Mouse (Mus musculus): ENCODE results near the gene Ccdc121. TPM values are rescaled to one million over a fixed set of nuclear protein-coding genes. Genes with fewer than 3 reads are reported as not detected.
A peak's percentile ranks its signal among the peaks of the same experiment; 100 is the strongest.

Ccdc121 gene
- polyA plus RNA-seq, 1 experiment from 2014 or later, result not detected

DNA sequence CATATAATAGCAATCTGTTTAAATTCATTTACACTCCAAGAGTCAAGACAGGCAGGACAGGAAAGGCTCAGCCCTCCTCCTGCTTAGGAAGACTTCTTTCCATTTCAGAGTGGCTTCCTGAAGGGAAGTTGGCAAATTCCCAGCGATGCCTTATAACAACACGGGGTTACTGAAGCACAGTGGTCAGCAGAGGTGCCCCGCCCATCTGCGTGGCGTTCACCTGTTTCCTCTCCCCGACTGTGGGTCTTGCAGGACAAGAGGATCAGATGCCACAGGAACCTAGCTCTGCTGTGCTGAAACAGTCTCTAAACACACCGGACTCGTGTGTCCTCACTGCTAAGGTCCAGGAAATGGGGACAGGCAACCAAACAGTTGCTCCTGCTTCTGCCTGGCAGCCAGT lies 5.9 kb downstream of the Ccdc121 start:
- Histone ChIP-seq H3K9ac (replicated peaks) (no peak overlapping the region), H3K4me1 (replicated peaks) (no peaks in the 10 kb centered on the region; the same call in 1 of the 2 replicates), H3K4me2 (no peak overlapping the region), H3K4me3 (replicated peaks) (no peak overlapping the region), H3K9me3 (no peaks in the 10 kb centered on the region), H3K36me3 (no peaks in the 10 kb centered on the region), H3K27me3 (no peaks in the 10 kb centered on the region), H3K27ac (no peak overlapping the region)
- ATAC-seq (ENCODE audit: insufficient number of reproducible peaks, insufficient read depth, low FRiP score, low TSS enrichment, low read depth), result no peak
- WGBS, result 65% methylated on average over 8 of the region's 8 CpGs

DNA sequence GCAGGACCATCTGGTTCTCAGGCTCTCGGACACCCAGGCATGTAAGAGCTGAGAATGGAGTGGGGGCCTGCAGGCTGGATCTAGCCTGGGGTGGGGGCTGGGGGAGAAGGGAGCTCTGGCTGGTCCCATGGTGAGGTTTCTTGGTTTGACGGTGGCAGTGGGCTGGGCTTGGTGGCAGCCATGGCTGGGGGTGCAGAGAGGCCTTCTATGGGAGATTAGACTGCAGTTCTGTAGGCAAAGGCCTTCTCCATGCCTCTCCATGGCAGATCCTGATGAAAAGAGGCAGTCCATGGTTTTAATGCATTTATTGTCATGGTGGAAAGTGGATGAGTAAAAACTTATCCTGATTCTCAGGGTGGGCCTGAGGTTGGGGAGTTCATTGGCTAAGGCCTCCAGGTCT lies 7.8 kb downstream of the Ccdc121 start:
- Histone ChIP-seq H3K4me1 (replicated peaks) (no peaks in the 10 kb centered on the region), H3K4me3 (replicated peaks) (no peak overlapping the region), H3K36me3 (no peaks in the 10 kb centered on the region), H3K27ac (no peak overlapping the region), H3K4me2 (no peak overlapping the region), H3K9ac (replicated peaks) (no peak overlapping the region), H3K27me3 (no peaks in the 10 kb centered on the region), H3K9me3 (no peaks in the 10 kb centered on the region)
- ATAC-seq (ENCODE audit: insufficient number of reproducible peaks, insufficient read depth, low FRiP score, low TSS enrichment, low read depth), result no peak
- 85% methylated on average over 2 of the region's 2 CpGs for WGBS

DNA sequence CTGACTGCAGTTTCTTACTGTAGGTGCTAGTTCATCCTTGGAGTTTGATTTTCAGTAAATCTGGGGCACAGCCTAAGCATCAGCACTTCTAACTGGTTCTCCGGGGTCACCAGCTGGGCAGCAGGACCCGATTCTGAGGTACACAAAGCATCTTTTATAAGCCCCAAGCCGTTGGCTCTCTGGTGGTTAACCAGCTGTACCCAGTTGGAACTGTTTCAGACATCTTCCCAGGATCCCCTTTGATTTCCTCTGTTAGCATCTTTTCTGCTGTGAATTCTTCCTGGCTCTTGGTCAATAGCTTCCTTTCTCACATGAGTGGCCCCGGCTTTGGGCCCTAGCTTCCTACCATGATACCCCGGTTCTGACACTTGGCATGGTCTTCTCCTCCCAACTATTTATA lies 26.6 kb downstream of the Ccdc121 start:
- Histone ChIP-seq H3K9me3 (no peaks in the 10 kb centered on the region), H3K9ac (replicated peaks) (no peak overlapping the region), H3K27ac (0 out of 2 replicates have a peak overlapping the region, but pooled peaks have one; percentile 4), H3K27me3 (no peaks in the 10 kb centered on the region), H3K4me2 (no peak overlapping the region), H3K4me1 (replicated peaks) (peaks cover 11% of the 10 kb centered on the region; the same call in 1 of the 2 replicates), H3K36me3 (no peaks in the 10 kb centered on the region), H3K4me3 (replicated peaks) (no peak overlapping the region)
- 83% methylated on average over 5 of the region's 5 CpGs for WGBS
- ATAC-seq (ENCODE audit: insufficient number of reproducible peaks, insufficient read depth, low FRiP score, low TSS enrichment, low read depth), result no peak

- H3K4me3 ChIP-seq (replicated peaks), result no peak overlapping the region
- H3K4me1 ChIP-seq (replicated peaks), result peaks cover 5% of the 10 kb centered on the region; the same call in 1 of the 2 replicates
- H3K36me3 ChIP-seq, result no peaks in the 10 kb centered on the region
- peaks cover 8% of the 10 kb centered on the region; the same call in 1 of the 2 replicates for H3K9me3 ChIP-seq
- no peak for ATAC-seq (ENCODE audit: insufficient number of reproducible peaks, insufficient read depth, low FRiP score, low TSS enrichment, low read depth)
- no peak overlapping the region for H3K27ac ChIP-seq
- no peak overlapping the region for H3K4me2 ChIP-seq
- no peaks in the 10 kb centered on the region for H3K27me3 ChIP-seq
- WGBS, result 68% methylated on average over 6 of the region's 6 CpGs
- H3K9ac ChIP-seq (replicated peaks), result no peak overlapping the region
Observed at GRCm38 (mm10) chr1:181476557-181476956, 34.7 kb downstream of the Ccdc121 start.

- Histone ChIP-seq H3K4me3 (replicated peaks) (no peak overlapping the region), H3K9ac (replicated peaks) (no peak overlapping the region), H3K4me1 (replicated peaks) (peaks cover 5% of the 10 kb centered on the region; the same call in 1 of the 2 replicates), H3K27ac (no peak overlapping the region), H3K4me2 (no peak overlapping the region), H3K36me3 (no peaks in the 10 kb centered on the region), H3K27me3 (no peaks in the 10 kb centered on the region), H3K9me3 (peaks cover 12% of the 10 kb centered on the region; the same call in 1 of the 2 replicates)
- WGBS, result 78% methylated on average over 8 of the region's 8 CpGs
- no peak for ATAC-seq (ENCODE audit: insufficient number of reproducible peaks, insufficient read depth, low FRiP score, low TSS enrichment, low read depth)
Observed at GRCm38 (mm10) chr1:181476141-181476540, 35.1 kb downstream of the Ccdc121 start.

- Histone ChIP-seq H3K27ac (no peak overlapping the region), H3K27me3 (no peaks in the 10 kb centered on the region), H3K9me3 (peaks cover 17% of the 10 kb centered on the region; the same call in 1 of the 2 replicates), H3K36me3 (no peaks in the 10 kb centered on the region), H3K9ac (replicated peaks) (no peak overlapping the region), H3K4me2 (no peak overlapping the region), H3K4me1 (replicated peaks) (0 out of 2 replicates have a peak, but pooled peaks cover 6% of the 10 kb centered on the region), H3K4me3 (replicated peaks) (no peak overlapping the region)
- no peak for ATAC-seq (ENCODE audit: insufficient number of reproducible peaks, insufficient read depth, low FRiP score, low TSS enrichment, low read depth)
- 50% methylated on average over 8 of the region's 8 CpGs for WGBS
Observed at GRCm38 (mm10) chr1:181469415-181469814, 41.8 kb downstream of the Ccdc121 start.

DNA sequence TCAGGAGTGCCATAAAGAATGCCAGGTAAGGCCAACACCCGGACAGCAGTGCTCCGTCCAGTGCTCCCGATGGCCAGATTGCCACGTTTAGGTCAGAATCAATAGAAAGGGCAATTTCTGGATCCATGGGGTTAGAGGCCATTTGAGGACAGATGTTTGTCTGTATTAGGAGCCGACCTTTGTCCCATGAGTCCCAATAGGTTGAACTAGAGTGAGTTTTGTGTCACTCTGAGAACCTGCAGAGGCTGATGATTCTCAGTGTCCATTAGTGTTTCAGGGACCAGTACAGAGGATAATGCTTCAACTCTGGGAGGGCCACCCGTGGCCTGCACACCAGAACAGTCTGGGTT lies 44.0 kb downstream of the Ccdc121 start:
- Histone ChIP-seq H3K4me3 (replicated peaks) (no peak overlapping the region), H3K4me1 (replicated peaks) (peaks cover 11% of the 10 kb centered on the region), H3K9ac (replicated peaks) (no peak overlapping the region), H3K36me3 (no peaks in the 10 kb centered on the region), H3K9me3 (peaks cover 16% of the 10 kb centered on the region; the same call in 1 of the 2 replicates), H3K27ac (no peak overlapping the region), H3K4me2 (no peak overlapping the region), H3K27me3 (no peaks in the 10 kb centered on the region)
- ATAC-seq (ENCODE audit: insufficient number of reproducible peaks, insufficient read depth, low FRiP score, low TSS enrichment, low read depth), result no peak
- 90% methylated on average over 6 of the region's 6 CpGs for WGBS

DNA sequence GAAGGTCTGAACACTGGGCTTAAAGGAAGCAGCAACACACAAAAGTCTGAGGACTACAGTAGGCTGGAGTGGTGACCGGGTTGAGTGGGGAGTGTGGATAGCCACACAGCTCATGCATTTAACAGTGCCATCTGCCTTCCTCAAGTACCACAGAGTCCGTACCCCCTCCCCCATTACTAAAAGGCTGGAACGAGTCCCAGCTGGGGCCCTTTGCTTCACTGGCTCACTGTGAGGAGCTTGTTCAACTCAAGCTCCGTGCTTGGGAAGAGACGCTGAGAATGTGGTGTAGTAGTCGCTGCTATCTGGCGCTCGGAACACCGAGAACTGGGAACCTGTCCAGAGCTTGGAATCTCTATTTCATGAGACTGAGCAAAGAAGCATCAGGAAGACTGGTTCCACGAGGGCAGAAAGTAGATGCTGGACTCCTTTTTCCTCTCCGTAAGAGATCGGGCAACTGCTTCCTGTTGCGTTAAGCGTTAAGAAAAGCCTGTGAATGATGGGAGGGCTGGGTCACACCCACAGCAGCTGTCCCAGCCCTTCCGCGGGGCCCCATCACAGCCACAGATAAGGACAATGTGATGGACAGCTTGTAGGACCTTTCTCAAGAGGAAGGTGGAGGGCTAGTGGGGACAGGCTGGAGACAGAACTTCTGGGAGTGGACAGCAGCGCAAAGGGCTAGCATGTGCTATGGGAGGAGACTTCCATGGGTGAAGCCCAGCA lies 44.5 kb downstream of the Ccdc121 start:
- H3K4me2 ChIP-seq, result no peak overlapping the region
- peaks cover 11% of the 10 kb centered on the region; the same call in 1 of the 2 replicates for H3K9me3 ChIP-seq
- H3K4me3 ChIP-seq (replicated peaks), result no peak overlapping the region
- H3K9ac ChIP-seq (replicated peaks), result no peak overlapping the region
- no peak overlapping the region for H3K27ac ChIP-seq
- peaks cover 16% of the 10 kb centered on the region for H3K4me1 ChIP-seq (replicated peaks)
- H3K36me3 ChIP-seq, result no peaks in the 10 kb centered on the region
- ATAC-seq (ENCODE audit: insufficient number of reproducible peaks, insufficient read depth, low FRiP score, low TSS enrichment, low read depth), result no peak; the same call in 1 of the 2 replicates
- no peaks in the 10 kb centered on the region for H3K27me3 ChIP-seq
- WGBS, result 79% methylated on average over 17 of the region's 17 CpGs

DNA sequence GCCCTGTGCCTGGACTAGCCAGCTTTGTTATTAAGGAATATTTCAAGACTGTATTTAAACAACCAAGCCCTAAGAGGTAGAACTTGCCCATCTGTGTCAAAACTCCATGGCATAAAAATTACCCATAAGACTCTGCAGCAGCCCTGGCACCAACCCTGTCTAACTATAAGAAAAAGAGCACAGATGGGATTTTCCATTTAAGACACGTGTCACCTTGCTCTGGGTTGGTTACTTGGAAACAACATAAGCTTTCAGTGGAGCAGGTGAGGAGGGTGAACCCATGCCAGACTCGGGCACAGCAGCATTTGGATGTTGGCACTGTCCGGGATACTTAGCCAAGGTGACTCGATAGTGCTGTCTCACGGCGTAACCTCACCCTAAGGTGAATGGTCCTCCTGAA lies 45.2 kb downstream of the Ccdc121 start:
- Histone ChIP-seq H3K4me1 (replicated peaks) (peaks cover 23% of the 10 kb centered on the region), H3K9ac (replicated peaks) (no peak overlapping the region), H3K4me3 (replicated peaks) (no peak overlapping the region), H3K9me3 (peaks cover 3% of the 10 kb centered on the region; the same call in 1 of the 2 replicates), H3K27me3 (no peaks in the 10 kb centered on the region), H3K4me2 (no peak overlapping the region), H3K36me3 (no peaks in the 10 kb centered on the region), H3K27ac (no peak overlapping the region)
- WGBS, result 92% methylated on average over 6 of the region's 6 CpGs
- ATAC-seq (ENCODE audit: insufficient number of reproducible peaks, insufficient read depth, low FRiP score, low TSS enrichment, low read depth), result no peak

DNA sequence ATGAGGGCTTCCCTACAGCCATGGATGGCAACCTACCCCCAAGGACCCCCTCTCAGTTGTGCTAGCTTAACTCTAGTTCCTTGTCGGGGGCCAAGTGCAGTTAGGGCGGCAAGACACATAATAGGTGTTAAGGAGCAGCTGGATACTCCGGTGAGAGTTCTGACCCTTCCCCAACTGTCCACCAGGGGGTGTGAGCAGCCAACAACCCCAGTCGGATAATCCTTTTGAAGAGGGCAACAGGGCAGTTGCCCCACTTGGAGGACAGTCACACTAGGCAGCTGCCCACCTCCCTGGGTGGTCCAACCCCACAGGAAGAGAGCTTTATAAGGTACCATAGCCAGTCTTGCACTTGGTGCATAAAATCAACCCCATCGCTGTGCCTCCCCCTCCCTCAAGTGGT lies 46.2 kb downstream of the Ccdc121 start:
- no peaks in the 10 kb centered on the region for H3K36me3 ChIP-seq
- no peaks in the 10 kb centered on the region for H3K27me3 ChIP-seq
- H3K4me2 ChIP-seq, result no peak overlapping the region
- H3K4me1 ChIP-seq (replicated peaks), result peaks cover 25% of the 10 kb centered on the region
- 45% methylated on average over 5 of the region's 5 CpGs for WGBS
- H3K4me3 ChIP-seq (replicated peaks), result no peak overlapping the region
- H3K9me3 ChIP-seq, result no peaks in the 10 kb centered on the region
- no peak overlapping the region for H3K27ac ChIP-seq
- H3K9ac ChIP-seq (replicated peaks), result no peak overlapping the region
- ATAC-seq (ENCODE audit: insufficient number of reproducible peaks, insufficient read depth, low FRiP score, low TSS enrichment, low read depth), result no peak

- no peak overlapping the region for H3K9ac ChIP-seq (replicated peaks)
- 81% methylated on average over 6 of the region's 6 CpGs for WGBS
- H3K27me3 ChIP-seq, result no peaks in the 10 kb centered on the region
- H3K4me3 ChIP-seq (replicated peaks), result no peak overlapping the region
- no peaks in the 10 kb centered on the region for H3K36me3 ChIP-seq
- H3K9me3 ChIP-seq, result no peaks in the 10 kb centered on the region
- no peak overlapping the region for H3K4me2 ChIP-seq
- ATAC-seq (ENCODE audit: insufficient number of reproducible peaks, insufficient read depth, low FRiP score, low TSS enrichment, low read depth), result no peak
- H3K27ac ChIP-seq, result no peak overlapping the region
- peaks cover 29% of the 10 kb centered on the region for H3K4me1 ChIP-seq (replicated peaks)
Observed at GRCm38 (mm10) chr1:181462906-181463179, 48.4 kb downstream of the Ccdc121 start.

Measured in limb, embryonic 12.5 days (tissue).